In genomic region chr9:78292462-78292861, GRCm38 (mm10) we compare ENCODE assay signal across 28 mouse cellular contexts. TPM values are rescaled to one million over a fixed set of nuclear protein-coding genes. Genes with fewer than 3 reads are reported as not detected.
"Had no signal": no experiment of that assay in that cellular context is flagged by ENCODE, and none has a peak within 500 bp of the region (broad histone marks: within the 10 kb centered on the region; RNA-seq: fewer than 3 reads in every experiment).

No protein-coding gene starts in this region.

RNA-seq across cellular contexts. Expression of gene Gm10639, which starts 2.7 kb away (rescaled TPM):
- polyA plus RNA-seq: limb, embryonic 10.5 days; limb, embryonic 11.5 days; limb, embryonic 12.5 days; limb, embryonic 13.5 days; limb, embryonic 14.5 days; liver, adult 2 months; liver, embryonic 11.5 days; liver, embryonic 12.5 days; liver, embryonic 13.5 days; liver, embryonic 14.5 days; liver, embryonic 15.5 days; liver, embryonic 16.5 days; liver, postnatal 0 days; lung, adult 2 months; macrophage; midbrain, embryonic 10.5 days; midbrain, embryonic 11.5 days; midbrain, embryonic 12.5 days; midbrain, embryonic 13.5 days; midbrain, embryonic 14.5 days; midbrain, embryonic 15.5 days; midbrain, embryonic 16.5 days; midbrain, postnatal 0 days; neural tube, embryonic 11.5 days; neural tube, embryonic 12.5 days had no signal

RNA-seq across cellular contexts. Expression of gene Omt2a, which starts 22.1 kb away (rescaled TPM):
- polyA plus RNA-seq: limb, embryonic 10.5 days; limb, embryonic 11.5 days; limb, embryonic 12.5 days; limb, embryonic 13.5 days; limb, embryonic 14.5 days; limb, embryonic 15.5 days; liver, adult 2 months; liver, embryonic 11.5 days; liver, embryonic 12.5 days; liver, embryonic 13.5 days; liver, embryonic 14.5 days; liver, embryonic 15.5 days; liver, embryonic 16.5 days; liver, postnatal 0 days; lung, adult 2 months; lung, postnatal 0 days; macrophage; midbrain, embryonic 10.5 days; midbrain, embryonic 11.5 days; midbrain, embryonic 12.5 days; midbrain, embryonic 13.5 days; midbrain, embryonic 14.5 days; midbrain, embryonic 15.5 days; midbrain, embryonic 16.5 days; midbrain, postnatal 0 days; myocyte; neural tube, embryonic 11.5 days; neural tube, embryonic 12.5 days had no signal

RNA-seq across cellular contexts. Expression of gene Omt2b, which starts 34.9 kb away (rescaled TPM):
- polyA plus RNA-seq: limb, embryonic 10.5 days; limb, embryonic 11.5 days; limb, embryonic 12.5 days; limb, embryonic 13.5 days; limb, embryonic 14.5 days; limb, embryonic 15.5 days; liver, adult 2 months; liver, embryonic 11.5 days; liver, embryonic 12.5 days; liver, embryonic 13.5 days; liver, embryonic 14.5 days; liver, embryonic 15.5 days; liver, embryonic 16.5 days; liver, postnatal 0 days; lung, adult 2 months; lung, postnatal 0 days; macrophage; midbrain, embryonic 10.5 days; midbrain, embryonic 11.5 days; midbrain, embryonic 12.5 days; midbrain, embryonic 13.5 days; midbrain, embryonic 14.5 days; midbrain, embryonic 15.5 days; midbrain, embryonic 16.5 days; midbrain, postnatal 0 days; myocyte; neural tube, embryonic 11.5 days; neural tube, embryonic 12.5 days had no signal

RNA-seq across cellular contexts. Expression of gene Gm3776, which starts 35.5 kb away (rescaled TPM):
- polyA plus RNA-seq: limb, embryonic 10.5 days; limb, embryonic 11.5 days; limb, embryonic 12.5 days; limb, embryonic 13.5 days; liver, embryonic 11.5 days; liver, embryonic 12.5 days; liver, embryonic 13.5 days; liver, embryonic 14.5 days; macrophage; midbrain, embryonic 10.5 days; midbrain, embryonic 11.5 days; midbrain, embryonic 12.5 days; midbrain, embryonic 13.5 days; midbrain, embryonic 14.5 days; midbrain, embryonic 15.5 days; midbrain, embryonic 16.5 days; midbrain, postnatal 0 days; neural tube, embryonic 11.5 days; neural tube, embryonic 12.5 days had no signal
